Mouse (Mus musculus) thymus, adult 2 months (tissue): Measurements from ENCODE around the gene Ino80e.

ENCODE experiments used
- CTCF ChIP-seq: fragments of 200-500 bp; IDR thresholded peaks from 2 replicates; pipeline ENCODE4 v1.5.1; 2012; ENCODE audit warnings: mild to moderate bottlenecking, control low read depth, low read length, moderate library complexity, borderline replicate concordance; ENCODE audit not compliant: control insufficient read depth, poor library complexity, insufficient read depth; ENCODE audit errors: extremely low read depth
- POLR2A ChIP-seq: fragments of 200-500 bp; IDR thresholded peaks from 2 replicates; pipeline ENCODE4 v1.6.1; 2012; ENCODE audit warnings: mild to moderate bottlenecking, low read length, control low read depth, moderate library complexity; ENCODE audit not compliant: control insufficient read depth, poor library complexity, insufficient read depth; ENCODE audit errors: extremely low read depth

DNA sequence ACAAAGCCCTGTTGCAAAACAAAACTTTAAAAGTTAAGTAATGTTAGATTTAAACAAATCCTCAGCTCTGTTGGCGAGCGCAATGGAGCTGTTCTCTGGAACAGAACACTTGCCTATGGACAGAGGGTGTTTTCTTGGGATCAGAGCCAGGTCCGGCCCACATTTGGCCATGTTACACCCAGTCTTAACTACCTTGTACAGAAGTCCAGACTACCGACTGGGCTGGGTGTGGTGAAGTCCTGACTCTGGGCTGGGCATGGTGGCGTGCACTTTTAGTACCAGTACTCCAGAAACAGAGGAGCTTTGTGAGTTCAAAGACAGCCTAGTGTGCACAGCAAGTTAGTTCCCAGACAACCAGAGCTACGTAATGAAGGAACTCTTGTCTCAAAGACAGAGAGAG lies 55.2 kb downstream of the Ino80e start:
- TF ChIP-seq CTCF, result no peak
- TF ChIP-seq POLR2A, result no peak
